Mouse (Mus musculus) CD8-positive naive resting alpha-beta T cell, adult 2 months (primary cell): ENCODE data around the gene Slc9c1.

Experiments used
- DNase-seq, 2 experiments: peaks; one replicate each; pipeline ENCODE4 v3.0.0; 2022; ENCODE audit warnings: low read depth in 2 of 2, low spot score in 2 of 2

The Slc9c1 gene

GRCm38 (mm10) chr16:45624791-45625190 is 89.7 kb downstream of the Slc9c1 start:
- no peak for DNase-seq

GRCm38 (mm10) chr16:45625342-45625741 is 90.2 kb downstream of the Slc9c1 start:
- no peak for DNase-seq

- DNase-seq = no peak
These were observed 94.5 kb downstream of the Slc9c1 start for GRCm38 (mm10) chr16:45629497-45630105.

GRCm38 (mm10) chr16:45630347-45630960 is 95.3 kb downstream of the Slc9c1 start:
- peak; percentile 28 to 48 for DNase-seq

GRCm38 (mm10) chr16:45632420-45632819 is 97.3 kb downstream of the Slc9c1 start:
- DNase-seq = no peak

GRCm38 (mm10) chr16:45635826-45636225 is 100.7 kb downstream of the Slc9c1 start:
- no peak for DNase-seq

GRCm38 (mm10) chr16:45640070-45640762 is 105.1 kb downstream of the Slc9c1 start:
- no peak for DNase-seq

GRCm38 (mm10) chr16:45641301-45641700 is 106.2 kb downstream of the Slc9c1 start:
- DNase-seq = no peak

- no peak for DNase-seq
These were observed 108.8 kb downstream of the Slc9c1 start for GRCm38 (mm10) chr16:45643944-45644343.

GRCm38 (mm10) chr16:45644380-45644779 is 109.3 kb downstream of the Slc9c1 start:
- no peak for DNase-seq

- DNase-seq = no peak
These were observed 116.4 kb downstream of the Slc9c1 start for GRCm38 (mm10) chr16:45651497-45651896.

- DNase-seq = no peak
These were observed 118.2 kb downstream of the Slc9c1 start for GRCm38 (mm10) chr16:45653009-45653933.

- no peak for DNase-seq
These were observed 118.8 kb downstream of the Slc9c1 start, which contains the start of gene BC016579 for GRCm38 (mm10) chr16:45653934-45654332. TSS of gene BC016579 (minus strand) at chr16:45654068.

GRCm38 (mm10) chr16:45654465-45654864 is 119.4 kb downstream of the Slc9c1 start:
- no peak for DNase-seq
